Mouse (Mus musculus) cerebellum, adult 9-11 months (tissue): ENCODE results near the gene Gse1.

Experiments used
- DNase-seq: peaks from one replicate; pipeline ENCODE4 v3.0.0; 2022

Gse1 gene

GRCm38 (mm10) chr8:120305800-120306385 lies 77.6 kb downstream of the Gse1 start:
- DNase-seq = no peak

GRCm38 (mm10) chr8:120307103-120307502 lies 78.8 kb downstream of the Gse1 start:
- DNase-seq = peak; percentile 58

GRCm38 (mm10) chr8:120307528-120307927 lies 79.3 kb downstream of the Gse1 start:
- no peak for DNase-seq

- no peak for DNase-seq
Observed at GRCm38 (mm10) chr8:120308131-120308530, 79.9 kb downstream of the Gse1 start.

- peak; percentile 64 for DNase-seq
Observed at GRCm38 (mm10) chr8:120308553-120308952, 80.3 kb downstream of the Gse1 start.

GRCm38 (mm10) chr8:120309326-120309725 lies 81.1 kb downstream of the Gse1 start:
- DNase-seq = peak; percentile 79

GRCm38 (mm10) chr8:120310063-120310462 lies 81.8 kb downstream of the Gse1 start:
- no peak for DNase-seq

GRCm38 (mm10) chr8:120312452-120312851 lies 84.2 kb downstream of the Gse1 start:
- no peak for DNase-seq

GRCm38 (mm10) chr8:120313674-120314073 lies 85.4 kb downstream of the Gse1 start:
- DNase-seq = no peak

GRCm38 (mm10) chr8:120314932-120315331 lies 86.7 kb downstream of the Gse1 start:
- DNase-seq = no peak

GRCm38 (mm10) chr8:120315644-120316043 lies 87.4 kb downstream of the Gse1 start:
- DNase-seq = no peak

GRCm38 (mm10) chr8:120316707-120317106 lies 88.5 kb downstream of the Gse1 start:
- DNase-seq = no peak

- DNase-seq = no peak
Observed at GRCm38 (mm10) chr8:120317118-120317824, 89.0 kb downstream of the Gse1 start.

GRCm38 (mm10) chr8:120318476-120318991 lies 90.3 kb downstream of the Gse1 start:
- no peak for DNase-seq

- peak; percentile 78 for DNase-seq
Observed at GRCm38 (mm10) chr8:120319449-120319848, 91.2 kb downstream of the Gse1 start.

- DNase-seq = no peak
Observed at GRCm38 (mm10) chr8:120320146-120320545, 91.9 kb downstream of the Gse1 start.

- no peak for DNase-seq
Observed at GRCm38 (mm10) chr8:120321724-120322123, 93.5 kb downstream of the Gse1 start.

- DNase-seq = peak; percentile 65
Observed at GRCm38 (mm10) chr8:120322956-120323448, 94.7 kb downstream of the Gse1 start.

GRCm38 (mm10) chr8:120324555-120324954 lies 96.3 kb downstream of the Gse1 start:
- no peak for DNase-seq

GRCm38 (mm10) chr8:120325172-120325767 lies 97.0 kb downstream of the Gse1 start:
- DNase-seq = no peak

GRCm38 (mm10) chr8:120327131-120327554 lies 98.9 kb downstream of the Gse1 start:
- no peak for DNase-seq

GRCm38 (mm10) chr8:120328361-120329022 lies 100.2 kb downstream of the Gse1 start:
- no peak for DNase-seq
